Mouse (Mus musculus) stomach, postnatal 0 days (tissue): ENCODE measurements around the gene Trip11.

Source experiments
- CTCF ChIP-seq: IDR thresholded peaks from 2 replicates; pipeline ENCODE4 v1.5.1; 2016; ENCODE audit warnings: antibody characterized with exemption, low read depth, mild to moderate bottlenecking, moderate library complexity
- EP300 ChIP-seq: optimal IDR thresholded peaks from 2 replicates; pipeline ENCODE3; 2016; ENCODE audit warnings: antibody characterized with exemption

- TF ChIP-seq EP300 = no peak
- TF ChIP-seq CTCF = no peak
Measured at GRCm38 (mm10) chr12:101833776-101834175, 79.3 kb downstream of the Trip11 start.
